Mouse (Mus musculus) stomach, postnatal 0 days (tissue): Measurements from ENCODE around the gene Dohh.

Experiments used
- CTCF ChIP-seq: IDR thresholded peaks from 2 replicates; pipeline ENCODE4 v1.5.1; 2016; ENCODE audit warnings: antibody characterized with exemption, low read depth, mild to moderate bottlenecking, moderate library complexity
- EP300 ChIP-seq: optimal IDR thresholded peaks from 2 replicates; pipeline ENCODE3; 2016; ENCODE audit warnings: antibody characterized with exemption

GRCm38 (mm10) chr10:81401521-81402226 is 17.4 kb downstream of the Dohh start:
- TF ChIP-seq CTCF (no peak; the same call in 1 of the 2 replicates), EP300 (no peak)
